Mouse (Mus musculus) lung, postnatal 0 days (tissue): ENCODE measurements around the gene Ncbp3. TPM values are rescaled to one million over a fixed set of nuclear protein-coding genes. Genes with fewer than 3 reads are reported as not detected.

ENCODE experiments used
- ATAC-seq: fragments of 200-750 bp; cut with Nextera tagmentation; 2 replicates; pipeline ENCODE4 v1.8.0; 2017; ENCODE audit warnings: moderate library complexity
- DNase-seq: peaks from one replicate; pipeline ENCODE4 v3.0.0-alpha.2; 2016; ENCODE audit warnings: low spot score
- H3K27ac ChIP-seq: fragments of 300-500 bp; sonication (generic); 2 replicates; pipeline ENCODE4 v1.5.1; 2014; ENCODE audit warnings: antibody characterized with exemption, mild to moderate bottlenecking, low read length, mixed read lengths
- H3K27me3 ChIP-seq: fragments of 300-500 bp; sonication (generic); replicated peaks from 2 replicates; pipeline ENCODE4 v1.6.1; 2014; ENCODE audit warnings: low read length, mixed read lengths; ENCODE audit not compliant: insufficient read depth
- H3K36me3 ChIP-seq: fragments of 300-500 bp; sonication (generic); 2 replicates; pipeline ENCODE4 v1.6.1; 2014; ENCODE audit warnings: low read length, mixed read lengths; ENCODE audit not compliant: insufficient read depth
- H3K4me1 ChIP-seq: fragments of 300-500 bp; sonication (generic); 2 replicates; pipeline ENCODE4 v1.6.1; 2014; ENCODE audit warnings: antibody characterized with exemption, low read depth, low read length, mixed read lengths; ENCODE audit not compliant: insufficient read depth
- H3K4me2 ChIP-seq: fragments of 300-500 bp; sonication (generic); replicated peaks from 2 replicates; pipeline ENCODE4 v1.6.1; 2014; ENCODE audit warnings: low read depth, mild to moderate bottlenecking, low read length, moderate library complexity, mixed read lengths
- H3K4me3 ChIP-seq: fragments of 300-500 bp; sonication (generic); 2 replicates; pipeline ENCODE4 v1.5.1; 2014; ENCODE audit warnings: low read depth, low read length
- H3K9ac ChIP-seq: fragments of 300-500 bp; sonication (generic); replicated peaks from 2 replicates; pipeline ENCODE4 v1.6.1; 2014; ENCODE audit warnings: low read depth, mild to moderate bottlenecking
- H3K9me3 ChIP-seq: fragments of 300-500 bp; sonication (generic); 2 replicates; pipeline ENCODE4 v1.6.1; 2016; ENCODE audit warnings: low read length, mixed read lengths
- CTCF ChIP-seq: IDR thresholded peaks from 2 replicates; pipeline ENCODE4 v1.5.1; 2016; ENCODE audit warnings: antibody characterized with exemption, mild to moderate bottlenecking
- EP300 ChIP-seq: IDR thresholded peaks from 2 replicates; pipeline ENCODE4 v1.6.1; 2016; ENCODE audit warnings: antibody characterized with exemption, mild to moderate bottlenecking, control low read depth
- WGBS: fragments of 180-500 bp; shearing (Covaris S2); extraction: QIAGEN DNeasy Blood & Tissue Kit; methylation state at CpG from one replicate; pipeline ENCODE4 v1.1.7; 2014; 5-methylcytosine and 5-hydroxymethylcytosine counted together
- polyA plus RNA-seq: library from polyadenylated mRNA; unstranded; fragments of >200 nt; fragmentation: Nextera tagmentation; extraction: Ambion mirVana; gene quantifications from 2 replicates; pipeline ENCODE4 v1.2.1, GENCODE M21; 2015

The Ncbp3 gene
- polyA plus RNA-seq, 1 experiment from 2014 or later = 5.3 TPM

GRCm38 (mm10) chr11:73087700-73088480 lies 40.3 kb downstream of the Ncbp3 start:
- Histone ChIP-seq H3K4me3 (no peak overlapping the region), H3K36me3 (no peaks in the 10 kb centered on the region), H3K4me2 (no peak overlapping the region), H3K4me1 (no peaks in the 10 kb centered on the region), H3K27me3 (no peaks in the 10 kb centered on the region), H3K9ac (no peak overlapping the region), H3K9me3 (no peaks in the 10 kb centered on the region), H3K27ac (no peak overlapping the region)
- WGBS = 40% methylated on average over 6 of the region's 6 CpGs
- DNase-seq (no peak), ATAC-seq (no peak)
- TF ChIP-seq CTCF = no peak
- no peak for TF ChIP-seq EP300

- H3K4me3 ChIP-seq = no peak within 1 kb of the TSS
- no peak within 1 kb of the TSS for H3K4me2 ChIP-seq
- H3K36me3 ChIP-seq = no peaks in the 10 kb centered on the region
- WGBS = 63% methylated on average over 4 of the region's 4 CpGs
- no peaks in the 10 kb centered on the region for H3K9me3 ChIP-seq
- no peak for TF ChIP-seq CTCF
- no peak for TF ChIP-seq EP300
- no peak within 1 kb of the TSS for H3K27ac ChIP-seq
- DNase-seq (no peak), ATAC-seq (no peak)
- no peaks in the 10 kb centered on the region for H3K4me1 ChIP-seq
- H3K27me3 ChIP-seq = no peaks in the 10 kb centered on the region
- H3K9ac ChIP-seq = no peak within 1 kb of the TSS
Observed at GRCm38 (mm10) chr11:73090283-73090682, 42.7 kb downstream of the Ncbp3 start, which contains the start of gene Itgae. Gene Itgae, plus strand, starts transcription at chr11:73090583.

- ATAC-seq = no peak
- Histone ChIP-seq H3K9me3 (no peaks in the 10 kb centered on the region), H3K27ac (no peak overlapping the region), H3K9ac (no peak overlapping the region), H3K4me2 (no peak overlapping the region), H3K4me1 (no peaks in the 10 kb centered on the region), H3K27me3 (no peaks in the 10 kb centered on the region), H3K36me3 (no peaks in the 10 kb centered on the region), H3K4me3 (no peak overlapping the region)
- TF ChIP-seq EP300 (no peak), CTCF (no peak)
- no peak for DNase-seq
- WGBS = 78% methylated on average over 2 of the region's 2 CpGs
Observed at GRCm38 (mm10) chr11:73090826-73091225, 43.2 kb downstream of the Ncbp3 start.

GRCm38 (mm10) chr11:73092057-73092456 lies 44.5 kb downstream of the Ncbp3 start:
- H3K27ac ChIP-seq = no peak overlapping the region
- no peaks in the 10 kb centered on the region for H3K36me3 ChIP-seq
- ATAC-seq (no peak), DNase-seq (no peak)
- H3K4me1 ChIP-seq = no peaks in the 10 kb centered on the region
- 62% methylated on average over 4 of the region's 4 CpGs for WGBS
- no peaks in the 10 kb centered on the region for H3K9me3 ChIP-seq
- H3K4me3 ChIP-seq = no peak overlapping the region
- H3K9ac ChIP-seq = no peak overlapping the region
- no peak overlapping the region for H3K4me2 ChIP-seq
- no peaks in the 10 kb centered on the region for H3K27me3 ChIP-seq
- TF ChIP-seq EP300 = no peak
- no peak for TF ChIP-seq CTCF

GRCm38 (mm10) chr11:73092877-73093276 lies 45.3 kb downstream of the Ncbp3 start:
- no peaks in the 10 kb centered on the region for H3K4me1 ChIP-seq
- no peak overlapping the region for H3K27ac ChIP-seq
- no peak overlapping the region for H3K4me2 ChIP-seq
- DNase-seq = no peak
- H3K36me3 ChIP-seq = no peaks in the 10 kb centered on the region
- no peak overlapping the region for H3K9ac ChIP-seq
- WGBS = 54% methylated on average over 7 of the region's 7 CpGs
- ATAC-seq = no peak
- no peaks in the 10 kb centered on the region for H3K27me3 ChIP-seq
- TF ChIP-seq EP300 (no peak), CTCF (no peak)
- H3K4me3 ChIP-seq = no peak overlapping the region
- H3K9me3 ChIP-seq = no peaks in the 10 kb centered on the region

GRCm38 (mm10) chr11:73094231-73094995 lies 46.8 kb downstream of the Ncbp3 start:
- Histone ChIP-seq H3K27ac (no peak overlapping the region), H3K4me1 (no peaks in the 10 kb centered on the region), H3K9ac (no peak overlapping the region), H3K9me3 (no peaks in the 10 kb centered on the region), H3K4me3 (no peak overlapping the region), H3K36me3 (no peaks in the 10 kb centered on the region), H3K27me3 (no peaks in the 10 kb centered on the region), H3K4me2 (no peak overlapping the region)
- WGBS = 70% methylated on average over 11 of the region's 11 CpGs
- TF ChIP-seq CTCF (no peak), EP300 (no peak)
- ATAC-seq (no peak), DNase-seq (no peak)
